Mouse (Mus musculus) mouse trophoblast stem cell (cell line): ENCODE measurements around the gene Gm11042.

Source experiments
- in situ Hi-C, 2 experiments: fragments of 300-500 bp; cut with MseI, MboI; formaldehyde crosslinking; loops; 2 replicates in 1 of 2; 3 replicates in 1 of 2; pipeline ENCODE4 v1.15.1; 2025

The Gm11042 gene

DNA sequence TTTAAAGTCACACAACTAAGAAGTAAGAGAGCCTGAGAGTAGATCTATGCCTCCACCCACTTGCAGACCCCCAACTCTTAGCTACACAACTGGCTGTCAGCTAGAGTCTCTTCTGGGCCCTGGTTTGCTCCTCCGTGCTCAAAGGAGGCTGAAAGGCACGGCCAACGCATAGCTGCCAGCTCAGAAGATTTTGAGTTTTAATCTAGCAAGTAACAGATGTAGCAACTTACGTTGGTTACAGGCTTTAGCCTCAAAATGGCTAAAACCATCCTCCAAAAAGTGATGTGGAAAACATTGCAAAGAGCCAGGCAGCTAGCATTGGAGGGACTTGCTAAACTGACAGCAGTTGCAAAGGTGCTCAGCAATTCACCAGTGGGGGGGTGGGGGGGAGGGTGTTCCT, 25.2 kb downstream of the Gm11042 start:
- in situ Hi-C loops, result loop anchor here (10.0 to 25.0 kb wide), 4 partner anchors 236 to 579 kb away; no protein-coding TSS in a partner anchor

DNA sequence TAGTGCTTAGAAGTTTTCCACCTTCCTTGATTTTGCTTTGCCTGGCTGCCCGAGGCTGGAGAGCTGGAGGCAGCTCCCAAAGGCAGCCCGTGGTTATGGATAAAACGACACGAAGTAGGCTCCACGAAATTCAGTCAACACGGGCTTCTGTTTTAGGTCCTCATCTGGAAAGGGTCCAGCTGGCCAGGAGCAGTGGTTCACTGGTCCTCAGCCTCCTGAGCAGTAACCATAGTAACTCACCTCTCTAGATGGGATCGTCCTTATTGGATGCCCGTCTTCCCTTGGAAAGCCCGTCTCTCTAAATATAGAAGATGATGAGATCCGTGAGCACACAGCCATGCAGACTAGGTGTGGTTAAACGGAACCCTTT, 31.5 kb downstream of the Gm11042 start:
- in situ Hi-C loops, result loop anchor here (25.0 kb wide), 2 partner anchors 272 to 572 kb away; no protein-coding TSS in a partner anchor

DNA sequence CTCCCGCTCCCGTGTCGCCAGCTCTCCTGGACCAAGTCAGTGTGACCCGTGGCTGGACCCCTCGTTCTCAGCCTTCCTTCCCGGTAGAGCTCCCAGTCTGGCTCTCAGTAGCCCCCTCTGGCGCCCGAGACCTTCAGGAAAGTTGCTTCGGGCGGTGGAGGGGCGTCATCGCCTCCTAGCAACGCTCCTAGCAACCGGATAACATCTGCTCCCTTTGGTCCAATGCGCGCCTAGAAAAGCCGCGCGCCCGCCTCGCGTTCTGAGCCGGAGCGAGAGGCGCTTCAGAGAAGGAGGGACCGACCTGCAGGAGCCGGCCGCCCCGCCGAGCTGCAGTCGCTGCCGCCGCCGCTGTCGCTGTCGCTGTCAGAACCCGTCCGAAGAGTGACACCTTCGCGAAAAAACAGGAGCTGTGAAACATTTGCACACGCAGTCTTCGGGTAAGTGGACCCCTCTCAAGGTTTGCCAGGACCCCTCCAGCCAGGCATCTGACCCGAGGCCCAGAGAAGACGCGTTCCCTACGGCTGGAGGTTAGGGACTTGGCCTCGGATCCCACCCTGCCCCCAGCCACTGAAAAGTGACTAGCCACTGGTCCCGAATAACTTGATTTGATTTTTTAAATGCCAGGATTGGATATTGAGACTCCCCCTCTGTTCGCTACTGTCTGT, 32.0 kb downstream of the Gm11042 start:
- in situ Hi-C loops, result loop anchor here (25.0 kb wide), 2 partner anchors 272 to 572 kb away; no protein-coding TSS in a partner anchor

DNA sequence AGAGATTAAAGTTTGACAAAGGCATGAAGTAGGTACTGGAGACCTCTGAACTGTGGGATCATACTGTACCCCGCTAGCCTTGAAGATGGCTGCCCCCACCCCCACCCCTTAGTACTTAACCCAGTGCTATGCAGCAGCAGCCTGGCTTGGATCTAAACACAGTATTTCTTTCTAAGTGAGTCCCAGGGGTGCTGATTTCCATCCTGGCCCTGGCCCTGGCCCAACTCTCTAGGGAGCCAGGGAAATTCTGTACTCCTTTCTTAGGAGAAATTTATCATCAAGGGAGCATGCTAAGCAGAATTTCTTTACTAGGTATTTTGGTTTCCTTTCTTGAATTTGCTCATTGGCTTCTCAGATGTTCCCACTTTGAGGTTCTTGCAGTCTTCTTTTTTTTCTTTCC, 33.3 kb downstream of the Gm11042 start:
- in situ Hi-C loops, result loop anchor here (25.0 kb wide), 2 partner anchors 271 to 571 kb away; no protein-coding TSS in a partner anchor

DNA sequence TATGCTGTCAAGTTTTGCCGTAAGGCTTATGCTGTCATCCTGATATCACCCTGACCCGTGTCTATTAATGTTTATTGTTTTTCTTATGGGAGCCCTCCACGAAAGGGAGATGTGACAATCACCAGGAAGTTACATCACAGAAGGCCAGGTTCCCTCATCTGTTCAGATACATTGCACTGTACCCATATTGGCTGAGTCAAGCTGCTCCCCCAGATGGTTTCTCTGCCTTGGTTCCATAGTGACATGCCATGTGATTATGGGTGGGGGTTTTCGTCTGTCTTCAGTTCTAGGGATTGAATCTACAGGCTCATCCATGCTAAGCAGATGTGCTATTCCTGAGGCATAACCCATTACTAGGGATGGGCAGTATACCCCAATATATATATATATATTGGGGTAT, 34.8 kb downstream of the Gm11042 start:
- in situ Hi-C loops, result loop anchor here (25.0 kb wide), 2 partner anchors 269 to 569 kb away; no protein-coding TSS in a partner anchor

DNA sequence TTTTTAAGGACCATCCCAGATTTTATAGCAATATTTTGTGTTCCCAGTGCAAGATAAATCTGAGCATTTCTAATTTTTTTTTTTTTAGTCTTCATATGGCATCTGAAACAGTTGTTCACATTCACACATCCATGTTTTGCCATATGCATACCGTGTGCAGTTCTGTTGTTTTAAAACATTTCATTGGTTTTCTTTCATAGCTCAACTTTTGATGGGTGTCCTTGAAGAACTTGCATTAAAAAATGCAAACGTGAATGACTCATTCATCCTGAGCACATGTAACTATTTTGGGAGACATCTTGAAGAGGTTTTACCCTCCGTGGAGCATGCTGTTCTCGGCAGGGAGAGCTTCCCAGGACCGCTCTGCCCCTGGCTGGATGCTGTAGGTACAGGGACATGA, 38.9 kb downstream of the Gm11042 start:
- in situ Hi-C loops, result loop anchor here (25.0 kb wide), 2 partner anchors 265 to 565 kb away; no protein-coding TSS in a partner anchor

DNA sequence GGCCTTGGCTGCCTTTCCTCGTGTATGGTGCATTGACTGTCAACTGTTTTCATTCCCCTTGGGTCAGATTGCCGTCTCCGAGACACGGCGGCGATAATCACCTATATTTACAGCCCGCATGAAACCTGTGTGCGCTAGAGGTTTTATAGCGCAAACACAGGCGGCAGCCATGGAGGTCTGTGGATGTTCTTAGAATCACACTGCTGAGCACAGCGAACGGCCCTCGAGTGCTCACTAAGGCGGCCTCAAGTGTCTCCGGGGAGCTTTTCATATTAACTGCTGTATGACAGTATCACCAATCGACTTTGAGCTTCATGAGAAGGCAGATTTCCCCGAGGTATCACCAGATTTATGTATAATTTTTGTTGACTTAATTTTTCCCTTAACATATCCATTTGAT, 43.6 kb downstream of the Gm11042 start:
- in situ Hi-C loops, result no loop called here

DNA sequence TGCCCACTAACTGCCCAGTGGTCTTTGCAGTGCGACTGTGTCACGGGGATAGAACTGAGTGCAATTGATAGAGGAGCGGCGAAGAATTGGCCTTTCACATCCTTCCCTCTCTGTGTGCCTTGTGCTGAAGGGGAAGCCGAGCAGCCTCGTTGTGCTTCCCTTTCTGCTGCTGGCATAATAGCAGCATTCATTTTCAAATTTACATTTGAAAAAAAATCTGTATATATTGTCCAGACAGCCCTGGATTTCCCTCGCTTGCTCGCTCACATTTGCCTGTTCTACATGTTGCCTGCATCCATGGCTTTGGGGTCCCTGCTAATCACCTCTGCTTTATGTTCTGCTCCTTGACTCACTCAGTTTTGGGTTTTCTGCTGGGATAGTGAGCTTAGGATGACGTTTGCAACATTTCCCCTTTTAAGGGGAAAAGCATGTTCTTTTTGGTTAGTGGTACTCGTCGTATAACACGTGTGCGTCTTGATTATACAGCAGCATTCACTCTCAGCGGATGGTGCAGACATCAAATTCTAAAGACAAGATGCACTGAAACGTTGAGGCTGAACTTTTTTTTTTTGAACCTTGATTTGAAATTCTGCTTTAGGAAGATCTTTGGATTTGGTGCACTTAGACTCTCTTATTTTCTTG, 47.4 kb downstream of the Gm11042 start:
- in situ Hi-C loops, result no loop called here

DNA sequence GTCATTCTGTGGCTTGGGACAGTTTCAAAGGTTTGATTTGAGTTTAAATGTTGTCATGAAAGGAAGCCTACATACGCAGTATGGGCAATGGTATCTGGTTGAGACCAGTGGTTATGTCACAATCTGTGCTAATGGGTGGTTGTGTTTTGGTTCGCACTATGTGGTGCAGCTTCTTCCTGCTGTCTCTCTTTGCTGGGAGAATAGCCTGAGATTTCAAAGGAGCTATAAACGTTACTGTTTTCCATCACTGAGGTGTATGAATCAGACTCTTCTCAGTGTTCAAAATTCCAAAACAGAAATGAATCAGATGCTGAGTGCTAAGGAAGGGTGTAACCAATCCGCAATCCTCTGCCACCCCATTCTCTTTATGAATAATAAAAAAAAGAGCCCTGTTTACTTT, 49.1 kb downstream of the Gm11042 start:
- in situ Hi-C loops, result no loop called here
